Mouse (Mus musculus): ENCODE results near the gene Agap1.

The Agap1 gene

GRCm38 (mm10) chr1:89781861-89782260 lies 327.3 kb downstream of the Agap1 start:
- DNase-seq = peak; percentile 12

GRCm38 (mm10) chr1:89786793-89787192 lies 332.2 kb downstream of the Agap1 start:
- DNase-seq = no peak

- DNase-seq = no peak
Measured at GRCm38 (mm10) chr1:89798724-89799123, 344.1 kb downstream of the Agap1 start.

GRCm38 (mm10) chr1:89801506-89801905 lies 346.9 kb downstream of the Agap1 start:
- DNase-seq = no peak

GRCm38 (mm10) chr1:89804981-89805380 lies 350.4 kb downstream of the Agap1 start:
- no peak for DNase-seq

- no peak for DNase-seq
Measured at GRCm38 (mm10) chr1:89812816-89813215, 358.2 kb downstream of the Agap1 start.

- no peak for DNase-seq
Measured at GRCm38 (mm10) chr1:89816487-89817206, 362.0 kb downstream of the Agap1 start.

GRCm38 (mm10) chr1:89821822-89822221 lies 367.2 kb downstream of the Agap1 start:
- DNase-seq = no peak

GRCm38 (mm10) chr1:89822431-89822830 lies 367.8 kb downstream of the Agap1 start:
- DNase-seq = peak; percentile 14

GRCm38 (mm10) chr1:89823036-89823435 lies 368.4 kb downstream of the Agap1 start:
- no peak for DNase-seq

GRCm38 (mm10) chr1:89827051-89827450 lies 372.4 kb downstream of the Agap1 start:
- no peak for DNase-seq

GRCm38 (mm10) chr1:89831095-89831494 lies 376.5 kb downstream of the Agap1 start:
- no peak for DNase-seq

GRCm38 (mm10) chr1:89844064-89844463 lies 389.5 kb downstream of the Agap1 start:
- no peak for DNase-seq

GRCm38 (mm10) chr1:89845487-89845886 lies 390.9 kb downstream of the Agap1 start:
- no peak for DNase-seq

- no peak for DNase-seq
Measured at GRCm38 (mm10) chr1:89846148-89846547, 391.5 kb downstream of the Agap1 start.

- DNase-seq = no peak
Measured at GRCm38 (mm10) chr1:89848356-89849039, 393.9 kb downstream of the Agap1 start.

- no peak for DNase-seq
Measured at GRCm38 (mm10) chr1:89849151-89849860, 394.7 kb downstream of the Agap1 start.

- DNase-seq = no peak
Measured at GRCm38 (mm10) chr1:89849861-89850230, 395.2 kb downstream of the Agap1 start.

GRCm38 (mm10) chr1:89850681-89851414 lies 396.2 kb downstream of the Agap1 start:
- no peak for DNase-seq

GRCm38 (mm10) chr1:89859182-89859581 lies 404.6 kb downstream of the Agap1 start:
- DNase-seq = peak; percentile 33

GRCm38 (mm10) chr1:89860017-89860730 lies 405.6 kb downstream of the Agap1 start:
- no peak for DNase-seq

- DNase-seq = no peak
Measured at GRCm38 (mm10) chr1:89865787-89866186, 411.2 kb downstream of the Agap1 start.
